Mouse (Mus musculus) stomach, postnatal 0 days (tissue): ENCODE results near the gene Clic4. TPM values are rescaled to one million over a fixed set of nuclear protein-coding genes. Genes with fewer than 3 reads are reported as not detected.
A peak's percentile ranks its signal among the peaks of the same experiment; 100 is the strongest.

Experiments
- ATAC-seq: fragments of 200-750 bp; cut with Nextera tagmentation; 2 replicates; pipeline ENCODE4 v1.8.0; 2017; ENCODE audit not compliant: low FRiP score, low TSS enrichment
- DNase-seq: peaks from one replicate; pipeline ENCODE4 v3.0.0-alpha.2; 2016; ENCODE audit warnings: low spot score
- H3K27ac ChIP-seq: fragments of 300-500 bp; sonication (generic); replicated peaks from 2 replicates; pipeline ENCODE4 v1.5.1; 2014; ENCODE audit warnings: mild to moderate bottlenecking, control low read depth
- H3K27me3 ChIP-seq: fragments of 300-500 bp; sonication (generic); 2 replicates; pipeline ENCODE4 v1.6.1; 2014; ENCODE audit warnings: low read length; ENCODE audit not compliant: control insufficient read depth, insufficient read depth
- H3K36me3 ChIP-seq: fragments of 300-500 bp; sonication (generic); 2 replicates; pipeline ENCODE4 v1.6.1; 2014; ENCODE audit warnings: low read length, mixed read lengths; ENCODE audit not compliant: control insufficient read depth, insufficient read depth
- H3K4me1 ChIP-seq: fragments of 300-500 bp; sonication (generic); replicated peaks from 2 replicates; pipeline ENCODE4 v1.6.1; 2014; ENCODE audit warnings: antibody characterized with exemption; ENCODE audit not compliant: control insufficient read depth, insufficient read depth
- H3K4me2 ChIP-seq: fragments of 300-500 bp; sonication (generic); replicated peaks from 2 replicates; pipeline ENCODE4 v1.6.1; 2014; ENCODE audit warnings: low read depth, mild to moderate bottlenecking, control low read depth, moderate library complexity
- H3K4me3 ChIP-seq: fragments of 300-500 bp; sonication (generic); 2 replicates; pipeline ENCODE4 v1.5.1; 2014; ENCODE audit warnings: low read depth, low read length, control low read depth
- H3K9ac ChIP-seq: fragments of 300-500 bp; sonication (generic); 2 replicates; pipeline ENCODE4 v1.6.1; 2014; ENCODE audit warnings: mild to moderate bottlenecking, low read length, control low read depth, mixed read lengths
- H3K9me3 ChIP-seq: fragments of 300-500 bp; sonication (generic); 2 replicates; pipeline ENCODE4 v1.6.1; 2016; ENCODE audit warnings: low read length; ENCODE audit not compliant: control insufficient read depth
- CTCF ChIP-seq: IDR thresholded peaks from 2 replicates; pipeline ENCODE4 v1.5.1; 2016; ENCODE audit warnings: antibody characterized with exemption, low read depth, mild to moderate bottlenecking, moderate library complexity
- EP300 ChIP-seq: optimal IDR thresholded peaks from 2 replicates; pipeline ENCODE3; 2016; ENCODE audit warnings: antibody characterized with exemption
- WGBS: fragments of 180-500 bp; shearing (Covaris S2); extraction: QIAGEN DNeasy Blood & Tissue Kit; methylation state at CpG from one replicate; pipeline ENCODE4 v1.1.7; 2014; 5-methylcytosine and 5-hydroxymethylcytosine counted together
- polyA plus RNA-seq: library from polyadenylated mRNA; unstranded; fragments of >200 nt; fragmentation: Nextera tagmentation; extraction: Ambion mirVana; gene quantifications from 2 replicates; pipeline ENCODE4 v1.2.1, GENCODE M21; 2015

Gene Clic4
- polyA plus RNA-seq, 1 experiment from 2014 or later = 73.6 TPM

GRCm38 (mm10) chr4:135258521-135258920 lies 14.1 kb downstream of the Clic4 start:
- no peaks in the 10 kb centered on the region for H3K27me3 ChIP-seq
- 0 out of 2 replicates have a peak, but pooled peaks cover 2% of the 10 kb centered on the region for H3K4me1 ChIP-seq
- no peak overlapping the region for H3K4me3 ChIP-seq
- H3K36me3 ChIP-seq = peaks cover 3% of the 10 kb centered on the region; the same call in 1 of the 2 replicates
- H3K9ac ChIP-seq = no peak overlapping the region
- H3K27ac ChIP-seq = peak overlapping the region; percentile 82
- no peak for ATAC-seq
- TF ChIP-seq EP300 (no peak), CTCF (no peak)
- DNase-seq = no peak
- 41% methylated on average over 7 of the region's 7 CpGs for WGBS
- no peaks in the 10 kb centered on the region for H3K9me3 ChIP-seq
- peak overlapping the region; percentile 21; the same call in 1 of the 2 replicates for H3K4me2 ChIP-seq

DNA sequence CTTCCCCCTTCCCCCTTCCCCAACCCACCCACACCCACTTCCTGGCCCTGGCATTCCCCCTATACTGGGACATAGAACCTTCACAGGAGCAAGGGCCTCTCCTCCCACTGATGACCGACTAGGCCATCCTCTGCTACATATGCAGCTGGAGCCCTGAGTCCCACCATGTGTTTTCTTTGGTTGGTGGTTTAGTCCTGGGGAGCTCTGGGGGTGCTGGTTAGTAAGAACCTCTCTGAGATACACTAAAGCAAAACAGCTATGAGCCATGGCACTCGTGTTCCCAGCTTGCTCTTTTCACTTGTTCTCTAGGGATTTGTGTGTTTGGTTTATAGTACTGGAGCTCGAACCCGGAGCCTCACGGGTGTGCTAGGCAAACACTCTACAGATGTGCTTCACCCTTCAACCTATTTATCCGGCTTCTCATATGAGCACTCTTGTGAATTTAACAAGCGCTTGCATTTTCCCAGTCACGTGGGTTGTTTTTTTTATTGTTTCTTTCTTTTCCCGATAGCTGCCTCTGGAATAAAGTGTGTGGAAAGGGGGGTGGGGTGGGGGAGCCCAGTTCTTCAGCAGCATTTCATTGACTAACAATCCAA lies 14.6 kb downstream of the Clic4 start:
- H3K4me1 ChIP-seq = 0 out of 2 replicates have a peak, but pooled peaks cover 2% of the 10 kb centered on the region
- no peak overlapping the region for H3K4me3 ChIP-seq
- WGBS = 41% methylated on average over 9 of the region's 9 CpGs
- DNase-seq (no peak), ATAC-seq (no peak)
- H3K27ac ChIP-seq = peak overlapping the region; percentile 82
- no peaks in the 10 kb centered on the region for H3K9me3 ChIP-seq
- H3K27me3 ChIP-seq = no peaks in the 10 kb centered on the region
- peak overlapping the region; percentile 21; the same call in 1 of the 2 replicates for H3K4me2 ChIP-seq
- H3K36me3 ChIP-seq = peaks cover 3% of the 10 kb centered on the region; the same call in 1 of the 2 replicates
- TF ChIP-seq EP300 (no peak), CTCF (no peak)
- no peak overlapping the region for H3K9ac ChIP-seq

GRCm38 (mm10) chr4:135256536-135257450 lies 15.8 kb downstream of the Clic4 start:
- 0 out of 2 replicates have a peak overlapping the region, but pooled peaks have one; percentile 24 for H3K27ac ChIP-seq
- H3K4me2 ChIP-seq = no peak overlapping the region
- no peaks in the 10 kb centered on the region for H3K9me3 ChIP-seq
- TF ChIP-seq CTCF (no peak), EP300 (no peak)
- H3K4me1 ChIP-seq = 0 out of 2 replicates have a peak, but pooled peaks cover 2% of the 10 kb centered on the region
- H3K9ac ChIP-seq = no peak overlapping the region
- no peak for ATAC-seq
- 79% methylated on average over 11 of the region's 11 CpGs for WGBS
- no peak for DNase-seq
- H3K4me3 ChIP-seq = no peak overlapping the region
- H3K36me3 ChIP-seq = peaks cover 3% of the 10 kb centered on the region; the same call in 1 of the 2 replicates
- H3K27me3 ChIP-seq = no peaks in the 10 kb centered on the region

DNA sequence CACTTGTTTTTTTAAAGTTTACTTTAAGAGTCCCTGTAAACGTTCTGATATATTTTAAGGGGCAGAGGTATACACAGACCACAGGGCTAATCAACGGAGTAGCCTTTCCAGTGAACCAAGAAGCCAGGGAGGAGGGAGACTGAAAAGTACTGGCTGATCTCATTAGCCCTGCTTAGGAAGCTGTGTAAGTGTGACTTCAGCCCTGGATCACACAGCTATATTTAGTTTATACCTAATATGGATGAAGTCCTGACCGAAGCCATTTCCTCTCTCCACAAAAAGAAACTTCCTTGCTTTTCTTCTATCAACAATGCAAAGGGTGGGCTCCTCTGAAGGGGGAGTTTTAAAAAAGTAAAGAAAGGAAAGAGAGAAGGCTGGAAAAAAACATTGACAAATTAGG lies 17.8 kb downstream of the Clic4 start:
- no peak for DNase-seq
- Histone ChIP-seq H3K36me3 (no peaks in the 10 kb centered on the region), H3K4me2 (no peak overlapping the region), H3K9me3 (no peaks in the 10 kb centered on the region), H3K27me3 (no peaks in the 10 kb centered on the region), H3K4me3 (no peak overlapping the region), H3K4me1 (0 out of 2 replicates have a peak, but pooled peaks cover 2% of the 10 kb centered on the region), H3K27ac (peak overlapping the region; percentile 92), H3K9ac (peak overlapping the region; percentile 14; the same call in 1 of the 2 replicates)
- peak; percentile 82; the same call in 1 of the 2 replicates for ATAC-seq
- TF ChIP-seq CTCF (no peak), EP300 (peak; percentile 14)
- WGBS = 18% methylated on average over 3 of the region's 3 CpGs

DNA sequence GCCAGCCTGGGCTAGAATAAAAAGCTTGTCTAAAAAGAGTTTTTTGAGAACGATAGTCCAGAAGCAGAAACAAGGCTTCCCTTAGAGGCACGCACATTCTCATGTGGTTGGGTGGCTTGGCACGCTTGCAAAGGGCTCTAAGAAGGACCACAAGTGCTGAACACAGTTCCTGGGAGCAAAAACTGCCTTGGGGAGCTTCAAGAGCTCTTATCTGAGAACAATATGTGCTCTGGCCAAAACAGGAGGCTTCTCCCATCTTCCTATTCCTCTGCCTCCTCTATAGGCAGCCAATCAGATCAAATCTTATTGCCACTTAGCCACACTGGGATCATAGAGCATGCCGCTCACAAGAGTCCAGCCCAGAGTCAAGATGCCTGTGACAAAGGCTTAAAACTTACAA lies 18.3 kb downstream of the Clic4 start:
- Histone ChIP-seq H3K9ac (peak overlapping the region; percentile 14; the same call in 1 of the 2 replicates), H3K4me2 (no peak overlapping the region)
- ATAC-seq = peak; percentile 19; the same call in 1 of the 2 replicates

More for the DNA sequence above, 18.3 kb downstream of the Clic4 start:
- H3K4me3 ChIP-seq = no peak overlapping the region
- TF ChIP-seq CTCF (no peak), EP300 (no peak)
- no peaks in the 10 kb centered on the region for H3K27me3 ChIP-seq
- H3K9me3 ChIP-seq = no peaks in the 10 kb centered on the region
- peak overlapping the region; percentile 92 for H3K27ac ChIP-seq
- DNase-seq = no peak
- H3K4me1 ChIP-seq = 0 out of 2 replicates have a peak, but pooled peaks cover 2% of the 10 kb centered on the region
- no peaks in the 10 kb centered on the region for H3K36me3 ChIP-seq
- 49% methylated on average over 4 of the region's 4 CpGs for WGBS
